Mouse (Mus musculus) stomach, embryonic 16.5 days (tissue): ENCODE data around the gene Ldlrad1. TPM values are rescaled to one million over a fixed set of nuclear protein-coding genes. Genes with fewer than 3 reads are reported as not detected.

Experiments used
- ATAC-seq: fragments of 200-750 bp; cut with Nextera tagmentation; 2 replicates; pipeline ENCODE4 v1.8.0; 2017; ENCODE audit warnings: moderate number of reproducible peaks, moderate TSS enrichment; ENCODE audit not compliant: insufficient read depth, low FRiP score
- H3K27ac ChIP-seq: fragments of 300-500 bp; sonication (generic); 2 replicates; pipeline ENCODE4 v1.5.1; 2014; ENCODE audit warnings: low read length
- H3K27me3 ChIP-seq: fragments of 300-500 bp; sonication (generic); 2 replicates; pipeline ENCODE4 v1.6.1; 2014; ENCODE audit warnings: low read length, control low read depth, mixed read lengths; ENCODE audit not compliant: control insufficient read depth, insufficient read depth
- H3K36me3 ChIP-seq: fragments of 300-500 bp; sonication (generic); 2 replicates; pipeline ENCODE4 v1.6.1; 2014; ENCODE audit warnings: low read length; ENCODE audit not compliant: control insufficient read depth, insufficient read depth
- H3K4me1 ChIP-seq: fragments of 300-500 bp; sonication (generic); 2 replicates; pipeline ENCODE4 v1.6.1; 2014; ENCODE audit warnings: low read length, control low read depth, mixed read lengths; ENCODE audit not compliant: control insufficient read depth, insufficient read depth
- H3K4me2 ChIP-seq: fragments of 300-500 bp; sonication (generic); 2 replicates; pipeline ENCODE4 v1.6.1; 2014; ENCODE audit warnings: low read depth, low read length, mixed read lengths
- H3K4me3 ChIP-seq: fragments of 300-500 bp; sonication (generic); replicated peaks from 2 replicates; pipeline ENCODE4 v1.5.1; 2014; ENCODE audit warnings: mild to moderate bottlenecking, low read length
- H3K9ac ChIP-seq: fragments of 300-500 bp; sonication (generic); 2 replicates; pipeline ENCODE4 v1.6.1; 2014; ENCODE audit warnings: low read length
- H3K9me3 ChIP-seq: fragments of 300-500 bp; sonication (generic); replicated peaks from 2 replicates; pipeline ENCODE4 v1.6.1; 2016; ENCODE audit warnings: low read length, control low read depth; ENCODE audit not compliant: control insufficient read depth
- WGBS: fragments of 180-500 bp; shearing (Covaris S2); extraction: QIAGEN DNeasy Blood & Tissue Kit; methylation state at CpG from one replicate; pipeline ENCODE4 v1.1.7; 2014; 5-methylcytosine and 5-hydroxymethylcytosine counted together
- polyA plus RNA-seq: library from polyadenylated mRNA; unstranded; fragments of >200 nt; fragmentation: Nextera tagmentation; extraction: Ambion mirVana; gene quantifications from 2 replicates; pipeline ENCODE4 v1.2.1, GENCODE M21; 2015

Gene Ldlrad1
- not detected in 2 replicates for polyA plus RNA-seq

- 83% methylated on average over 3 of the region's 3 CpGs for WGBS
- H3K27ac ChIP-seq, result peak within 1 kb of the TSS; percentile 46
Observed at GRCm38 (mm10) chr4:107208880-107209279, at the start of gene Ldlrad1. TSS of gene Ldlrad1 (plus strand) at chr4:107209180.

GRCm38 (mm10) chr4:107160181-107160580 is 48.8 kb upstream of the Ldlrad1 start:
- no peak overlapping the region for H3K4me3 ChIP-seq
- peaks cover 3% of the 10 kb centered on the region; the same call in 1 of the 2 replicates for H3K4me1 ChIP-seq
- no peaks in the 10 kb centered on the region for H3K9me3 ChIP-seq
- H3K9ac ChIP-seq, result no peak overlapping the region
- no peak for ATAC-seq
- WGBS, result 92% methylated on average over 8 of the region's 8 CpGs
- no peaks in the 10 kb centered on the region for H3K27me3 ChIP-seq
- H3K4me2 ChIP-seq, result no peak overlapping the region
- H3K27ac ChIP-seq, result no peak overlapping the region
- no peaks in the 10 kb centered on the region; the same call in 1 of the 2 replicates for H3K36me3 ChIP-seq

More at GRCm38 (mm10) chr4:107208880-107209279, at the start of gene Ldlrad1:
- H3K4me2 ChIP-seq, result no peak within 1 kb of the TSS
- no peaks in the 10 kb centered on the region for H3K9me3 ChIP-seq
- H3K36me3 ChIP-seq, result 0 out of 2 replicates have a peak, but pooled peaks cover 2% of the 10 kb centered on the region
- no peak within 1 kb of the TSS for H3K4me3 ChIP-seq
- H3K27me3 ChIP-seq, result no peaks in the 10 kb centered on the region
- H3K9ac ChIP-seq, result no peak within 1 kb of the TSS
- ATAC-seq, result no peak
- H3K4me1 ChIP-seq, result no peaks in the 10 kb centered on the region

- ATAC-seq, result no peak
- Histone ChIP-seq H3K27me3 (no peaks in the 10 kb centered on the region), H3K4me2 (no peak overlapping the region), H3K9me3 (no peaks in the 10 kb centered on the region), H3K36me3 (peaks cover 3% of the 10 kb centered on the region; the same call in 1 of the 2 replicates), H3K27ac (no peak overlapping the region), H3K9ac (no peak overlapping the region), H3K4me3 (no peak overlapping the region), H3K4me1 (peaks cover 3% of the 10 kb centered on the region; the same call in 1 of the 2 replicates)
- 78% methylated on average over 10 of the region's 10 CpGs for WGBS
Observed at GRCm38 (mm10) chr4:107163341-107163740, 45.6 kb upstream of the Ldlrad1 start.

- H3K4me3 ChIP-seq, result no peak overlapping the region
- peaks cover 3% of the 10 kb centered on the region; the same call in 1 of the 2 replicates for H3K4me1 ChIP-seq
- H3K4me2 ChIP-seq, result no peak overlapping the region
- H3K27me3 ChIP-seq, result no peaks in the 10 kb centered on the region
- peak; percentile 78; the same call in 1 of the 2 replicates for ATAC-seq
- 0 out of 2 replicates have a peak, but pooled peaks cover 3% of the 10 kb centered on the region for H3K36me3 ChIP-seq
- H3K27ac ChIP-seq, result no peak overlapping the region
- no peaks in the 10 kb centered on the region for H3K9me3 ChIP-seq
- WGBS, result 33% methylated on average over 9 of the region's 9 CpGs
- H3K9ac ChIP-seq, result no peak overlapping the region
Observed at GRCm38 (mm10) chr4:107163756-107164587, 45.0 kb upstream of the Ldlrad1 start.

GRCm38 (mm10) chr4:107166700-107167099 is 42.3 kb upstream of the Ldlrad1 start:
- H3K4me2 ChIP-seq, result no peak overlapping the region
- H3K36me3 ChIP-seq, result 0 out of 2 replicates have a peak, but pooled peaks cover 3% of the 10 kb centered on the region
- H3K9me3 ChIP-seq, result no peaks in the 10 kb centered on the region
- H3K4me3 ChIP-seq, result no peak overlapping the region
- H3K27ac ChIP-seq, result no peak overlapping the region
- ATAC-seq, result no peak
- no peaks in the 10 kb centered on the region for H3K27me3 ChIP-seq
- H3K9ac ChIP-seq, result no peak overlapping the region
- H3K4me1 ChIP-seq, result peaks cover 3% of the 10 kb centered on the region; the same call in 1 of the 2 replicates
- WGBS, result 76% methylated on average over 5 of the region's 5 CpGs

- H3K9me3 ChIP-seq, result no peaks in the 10 kb centered on the region
- no peak overlapping the region for H3K4me2 ChIP-seq
- H3K9ac ChIP-seq, result no peak overlapping the region
- ATAC-seq, result no peak
- H3K27me3 ChIP-seq, result no peaks in the 10 kb centered on the region
- WGBS, result 89% methylated on average over 5 of the region's 5 CpGs
- H3K27ac ChIP-seq, result no peak overlapping the region
- no peak overlapping the region for H3K4me3 ChIP-seq
- H3K4me1 ChIP-seq, result peaks cover 3% of the 10 kb centered on the region; the same call in 1 of the 2 replicates
- H3K36me3 ChIP-seq, result 0 out of 2 replicates have a peak, but pooled peaks cover 3% of the 10 kb centered on the region
Observed at GRCm38 (mm10) chr4:107167798-107168197, 41.2 kb upstream of the Ldlrad1 start.

GRCm38 (mm10) chr4:107177506-107177905 is 31.5 kb upstream of the Ldlrad1 start:
- Histone ChIP-seq H3K9ac (peak overlapping the region; percentile 91), H3K36me3 (0 out of 2 replicates have a peak, but pooled peaks cover 3% of the 10 kb centered on the region), H3K4me2 (peak overlapping the region; percentile 66), H3K4me3 (peak overlapping the region; percentile 88), H3K27ac (peak overlapping the region; percentile 94), H3K9me3 (no peaks in the 10 kb centered on the region), H3K4me1 (peaks cover 16% of the 10 kb centered on the region), H3K27me3 (no peaks in the 10 kb centered on the region)
- ATAC-seq, result no peak
- WGBS, result 27% methylated on average over 11 of the region's 11 CpGs

- peak within 1 kb of the TSS; percentile 91 for H3K9ac ChIP-seq
- peak within 1 kb of the TSS; percentile 66 for H3K4me2 ChIP-seq
- peak; percentile 95 for ATAC-seq
- WGBS, result under 1% methylated on average over 49 of the region's 49 CpGs
- H3K9me3 ChIP-seq, result no peaks in the 10 kb centered on the region
- no peaks in the 10 kb centered on the region for H3K27me3 ChIP-seq
- H3K4me1 ChIP-seq, result peaks cover 18% of the 10 kb centered on the region
- H3K36me3 ChIP-seq, result no peaks in the 10 kb centered on the region
- H3K4me3 ChIP-seq, result peak within 1 kb of the TSS; percentile 88
- H3K27ac ChIP-seq, result peak within 1 kb of the TSS; percentile 94
Observed at GRCm38 (mm10) chr4:107178182-107178829, 30.7 kb upstream of the Ldlrad1 start, which contains the start of gene Tmem59. TSS of gene Tmem59 (plus strand) at chr4:107178399.
